Mouse (Mus musculus) midbrain, embryonic 16.5 days (tissue): ENCODE results near the gene Gm11172. TPM values are rescaled to one million over a fixed set of nuclear protein-coding genes. Genes with fewer than 3 reads are reported as not detected.

Experiments used
- ATAC-seq: fragments of 200-750 bp; cut with Nextera tagmentation; 2 replicates; pipeline ENCODE4 v1.8.0; 2017; ENCODE audit warnings: moderate TSS enrichment
- H3K27ac ChIP-seq: fragments of 300-500 bp; sonication (generic); 2 replicates; pipeline ENCODE4 v1.5.1; 2014; ENCODE audit warnings: mild to moderate bottlenecking, low read length, mixed read lengths
- H3K27me3 ChIP-seq: fragments of 300-500 bp; sonication (generic); 2 replicates; pipeline ENCODE4 v1.6.1; 2014; ENCODE audit warnings: low read depth, low read length, mixed read lengths; ENCODE audit not compliant: control insufficient read depth, insufficient read depth
- H3K36me3 ChIP-seq: fragments of 300-500 bp; sonication (generic); 2 replicates; pipeline ENCODE4 v1.6.1; 2014; ENCODE audit warnings: mild to moderate bottlenecking, low read length, moderate library complexity, mixed read lengths; ENCODE audit not compliant: control insufficient read depth, insufficient read depth
- H3K4me1 ChIP-seq: fragments of 300-500 bp; sonication (generic); 2 replicates; pipeline ENCODE4 v1.6.1; 2014; ENCODE audit warnings: mild to moderate bottlenecking, low read length, mixed read lengths; ENCODE audit not compliant: control insufficient read depth, insufficient read depth
- H3K4me2 ChIP-seq: fragments of 300-500 bp; sonication (generic); 2 replicates; pipeline ENCODE4 v1.6.1; 2014; ENCODE audit warnings: mild to moderate bottlenecking, low read length, mixed read lengths
- H3K4me3 ChIP-seq: fragments of 300-500 bp; sonication (generic); 2 replicates; pipeline ENCODE4 v1.5.1; 2014; ENCODE audit warnings: low read depth, mild to moderate bottlenecking, low read length, moderate library complexity, mixed read lengths
- H3K9ac ChIP-seq: fragments of 300-500 bp; sonication (generic); 2 replicates; pipeline ENCODE4 v1.6.1; 2014; ENCODE audit warnings: low read depth, low read length, mixed read lengths
- H3K9me3 ChIP-seq: fragments of 300-500 bp; sonication (generic); replicated peaks from 2 replicates; pipeline ENCODE4 v1.6.1; 2014; ENCODE audit warnings: mild to moderate bottlenecking, low read length, mixed read lengths; ENCODE audit not compliant: control insufficient read depth, poor library complexity, severe bottlenecking
- WGBS: fragments of 180-500 bp; shearing (Covaris S2); extraction: QIAGEN DNeasy Blood & Tissue Kit; methylation state at CpG from one replicate; pipeline ENCODE4 v1.1.7; 2014; 5-methylcytosine and 5-hydroxymethylcytosine counted together
- polyA plus RNA-seq: library from polyadenylated mRNA; unstranded; fragments of >200 nt; fragmentation: Nextera tagmentation; extraction: Ambion mirVana; gene quantifications from 2 replicates; pipeline ENCODE4 v1.2.1, GENCODE M21; 2015

Gm11172 gene
- polyA plus RNA-seq, 1 experiment from 2014 or later, result not detected

- Histone ChIP-seq H3K27me3 (no peaks in the 10 kb centered on the region), H3K36me3 (no peaks in the 10 kb centered on the region), H3K4me2 (peak overlapping the region; percentile 99), H3K4me1 (peaks cover 16% of the 10 kb centered on the region), H3K9ac (peak overlapping the region; percentile 86), H3K4me3 (peak overlapping the region; percentile 66), H3K9me3 (no peaks in the 10 kb centered on the region), H3K27ac (peak overlapping the region; percentile 89)
- ATAC-seq, result 0 out of 2 replicates have a peak, but pooled peaks have one; percentile 1
- WGBS, result 3% methylated on average over 80 of the region's 81 CpGs
These were observed 28.6 kb upstream of the Gm11172 start for GRCm38 (mm10) chr16:10783883-10784792.

- Histone ChIP-seq H3K27me3 (no peaks in the 10 kb centered on the region), H3K36me3 (no peaks in the 10 kb centered on the region), H3K9ac (peak overlapping the region; percentile 86), H3K4me3 (peak overlapping the region; percentile 66), H3K27ac (peak overlapping the region; percentile 89), H3K4me1 (peaks cover 16% of the 10 kb centered on the region), H3K4me2 (peak overlapping the region; percentile 99), H3K9me3 (no peaks in the 10 kb centered on the region)
- ATAC-seq, result peak; percentile 85
- WGBS, result under 1% methylated on average over 34 of the region's 55 CpGs
These were observed 27.8 kb upstream of the Gm11172 start for GRCm38 (mm10) chr16:10784793-10785370.

- Histone ChIP-seq H3K9ac (peak within 1 kb of the TSS; percentile 86), H3K4me3 (peak within 1 kb of the TSS; percentile 66), H3K4me1 (peaks cover 16% of the 10 kb centered on the region), H3K4me2 (peak within 1 kb of the TSS; percentile 99), H3K36me3 (no peaks in the 10 kb centered on the region), H3K27me3 (no peaks in the 10 kb centered on the region), H3K9me3 (no peaks in the 10 kb centered on the region), H3K27ac (peak within 1 kb of the TSS; percentile 89)
- under 1% methylated on average over 58 of the region's 59 CpGs for WGBS
- ATAC-seq, result peak; percentile 90
These were observed 27.1 kb upstream of the Gm11172 start, which contains the start of gene Socs1 for GRCm38 (mm10) chr16:10785371-10786231. Socs1 (minus strand) TSS chr16:10785536.

- Histone ChIP-seq H3K4me1 (peaks cover 16% of the 10 kb centered on the region), H3K9me3 (no peaks in the 10 kb centered on the region), H3K27ac (peak overlapping the region; percentile 89), H3K4me3 (peak overlapping the region; percentile 66), H3K27me3 (no peaks in the 10 kb centered on the region), H3K4me2 (peak overlapping the region; percentile 99), H3K36me3 (no peaks in the 10 kb centered on the region), H3K9ac (peak overlapping the region; percentile 86)
- WGBS, result 2% methylated on average over 9 of the region's 9 CpGs
- peak; percentile 46 for ATAC-seq
These were observed 26.4 kb upstream of the Gm11172 start for GRCm38 (mm10) chr16:10786288-10786687.

GRCm38 (mm10) chr16:10786782-10787547 is 25.8 kb upstream of the Gm11172 start:
- H3K4me3 ChIP-seq, result no peak overlapping the region
- H3K4me2 ChIP-seq, result no peak overlapping the region
- H3K27ac ChIP-seq, result no peak overlapping the region
- H3K4me1 ChIP-seq, result peaks cover 16% of the 10 kb centered on the region
- no peaks in the 10 kb centered on the region for H3K9me3 ChIP-seq
- 68% methylated on average over 4 of the region's 4 CpGs for WGBS
- no peak overlapping the region for H3K9ac ChIP-seq
- no peaks in the 10 kb centered on the region for H3K36me3 ChIP-seq
- no peaks in the 10 kb centered on the region for H3K27me3 ChIP-seq
- ATAC-seq, result no peak

- Histone ChIP-seq H3K36me3 (no peaks in the 10 kb centered on the region), H3K9me3 (no peaks in the 10 kb centered on the region), H3K4me3 (no peak overlapping the region), H3K27me3 (no peaks in the 10 kb centered on the region), H3K27ac (no peak overlapping the region), H3K9ac (no peak overlapping the region), H3K4me1 (peaks cover 10% of the 10 kb centered on the region), H3K4me2 (no peak overlapping the region)
- ATAC-seq, result no peak
- WGBS, result 82% methylated on average over 7 of the region's 7 CpGs
These were observed 25.1 kb upstream of the Gm11172 start for GRCm38 (mm10) chr16:10787548-10788058.

- no peak within 1 kb of the TSS for H3K4me2 ChIP-seq
- no peak within 1 kb of the TSS for H3K4me3 ChIP-seq
- H3K9me3 ChIP-seq, result no peaks in the 10 kb centered on the region
- no peaks in the 10 kb centered on the region for H3K36me3 ChIP-seq
- no peak within 1 kb of the TSS for H3K9ac ChIP-seq
- H3K27ac ChIP-seq, result no peak within 1 kb of the TSS
- H3K27me3 ChIP-seq, result no peaks in the 10 kb centered on the region
- ATAC-seq, result no peak
- peaks cover 10% of the 10 kb centered on the region for H3K4me1 ChIP-seq
- WGBS, result 57% methylated on average over 16 of the region's 16 CpGs
These were observed 24.4 kb upstream of the Gm11172 start, which contains the start of gene Tnp2 for GRCm38 (mm10) chr16:10788271-10788670. Tnp2 (minus strand) TSS chr16:10788660.

GRCm38 (mm10) chr16:10788866-10789265 is 23.8 kb upstream of the Gm11172 start:
- 63% methylated on average over 4 of the region's 4 CpGs for WGBS
- no peak overlapping the region for H3K27ac ChIP-seq
- no peaks in the 10 kb centered on the region for H3K9me3 ChIP-seq
- H3K36me3 ChIP-seq, result no peaks in the 10 kb centered on the region
- H3K27me3 ChIP-seq, result no peaks in the 10 kb centered on the region
- no peak overlapping the region for H3K4me2 ChIP-seq
- H3K4me3 ChIP-seq, result no peak overlapping the region
- peaks cover 6% of the 10 kb centered on the region for H3K4me1 ChIP-seq
- no peak overlapping the region for H3K9ac ChIP-seq
- no peak for ATAC-seq
